Mouse (Mus musculus) stomach, embryonic 14.5 days (tissue): ENCODE measurements around the gene Alkbh7. TPM values are rescaled to one million over a fixed set of nuclear protein-coding genes. Genes with fewer than 3 reads are reported as not detected.
A peak's percentile ranks its signal among the peaks of the same experiment; 100 is the strongest.

Source experiments
- ATAC-seq: fragments of 200-750 bp; cut with Nextera tagmentation; 2 replicates; pipeline ENCODE4 v1.8.0; 2017; ENCODE audit warnings: low read depth, moderate TSS enrichment; ENCODE audit not compliant: insufficient number of reproducible peaks, insufficient read depth, low FRiP score
- H3K27ac ChIP-seq: fragments of 300-500 bp; sonication (generic); 2 replicates; pipeline ENCODE4 v1.5.1; 2014; ENCODE audit warnings: mild to moderate bottlenecking, low read length, moderate library complexity, mixed read lengths
- H3K27me3 ChIP-seq: fragments of 300-500 bp; sonication (generic); 2 replicates; pipeline ENCODE4 v1.6.1; 2014; ENCODE audit warnings: low read length, control low read depth, mixed read lengths; ENCODE audit not compliant: control insufficient read depth, insufficient read depth
- H3K36me3 ChIP-seq: fragments of 300-500 bp; sonication (generic); 2 replicates; pipeline ENCODE4 v1.6.1; 2014; ENCODE audit warnings: mild to moderate bottlenecking, control low read depth, low read length, moderate library complexity, mixed read lengths; ENCODE audit not compliant: control insufficient read depth, insufficient read depth
- H3K4me1 ChIP-seq: fragments of 300-500 bp; sonication (generic); 2 replicates; pipeline ENCODE4 v1.6.1; 2014; ENCODE audit warnings: low read length, control low read depth, mixed read lengths; ENCODE audit not compliant: control insufficient read depth, insufficient read depth
- H3K4me2 ChIP-seq: fragments of 300-500 bp; sonication (generic); replicated peaks from 2 replicates; pipeline ENCODE4 v1.6.1; 2014; ENCODE audit warnings: low read depth, low read length, control low read depth
- H3K4me3 ChIP-seq: fragments of 300-500 bp; sonication (generic); 2 replicates; pipeline ENCODE4 v1.5.1; 2014; ENCODE audit warnings: low read depth, low read length, control low read depth
- H3K9ac ChIP-seq: fragments of 300-500 bp; sonication (generic); replicated peaks from 2 replicates; pipeline ENCODE4 v1.6.1; 2014; ENCODE audit warnings: low read depth, mild to moderate bottlenecking, control low read depth, low read length, moderate library complexity, mixed read lengths
- H3K9me3 ChIP-seq: fragments of 300-500 bp; sonication (generic); 2 replicates; pipeline ENCODE4 v1.6.1; 2016; ENCODE audit warnings: low read depth, low read length, control low read depth; ENCODE audit not compliant: control insufficient read depth
- WGBS: fragments of 180-500 bp; shearing (Covaris S2); extraction: QIAGEN DNeasy Blood & Tissue Kit; methylation state at CpG from one replicate; pipeline ENCODE4 v1.1.7; 2014; 5-methylcytosine and 5-hydroxymethylcytosine counted together
- polyA plus RNA-seq: library from polyadenylated mRNA; unstranded; fragments of >200 nt; fragmentation: Nextera tagmentation; extraction: Ambion mirVana; gene quantifications from 2 replicates; pipeline ENCODE4 v1.2.1, GENCODE M21; 2014

Alkbh7 gene
- polyA plus RNA-seq, 1 experiment from 2014 or later = 43.7 TPM

DNA sequence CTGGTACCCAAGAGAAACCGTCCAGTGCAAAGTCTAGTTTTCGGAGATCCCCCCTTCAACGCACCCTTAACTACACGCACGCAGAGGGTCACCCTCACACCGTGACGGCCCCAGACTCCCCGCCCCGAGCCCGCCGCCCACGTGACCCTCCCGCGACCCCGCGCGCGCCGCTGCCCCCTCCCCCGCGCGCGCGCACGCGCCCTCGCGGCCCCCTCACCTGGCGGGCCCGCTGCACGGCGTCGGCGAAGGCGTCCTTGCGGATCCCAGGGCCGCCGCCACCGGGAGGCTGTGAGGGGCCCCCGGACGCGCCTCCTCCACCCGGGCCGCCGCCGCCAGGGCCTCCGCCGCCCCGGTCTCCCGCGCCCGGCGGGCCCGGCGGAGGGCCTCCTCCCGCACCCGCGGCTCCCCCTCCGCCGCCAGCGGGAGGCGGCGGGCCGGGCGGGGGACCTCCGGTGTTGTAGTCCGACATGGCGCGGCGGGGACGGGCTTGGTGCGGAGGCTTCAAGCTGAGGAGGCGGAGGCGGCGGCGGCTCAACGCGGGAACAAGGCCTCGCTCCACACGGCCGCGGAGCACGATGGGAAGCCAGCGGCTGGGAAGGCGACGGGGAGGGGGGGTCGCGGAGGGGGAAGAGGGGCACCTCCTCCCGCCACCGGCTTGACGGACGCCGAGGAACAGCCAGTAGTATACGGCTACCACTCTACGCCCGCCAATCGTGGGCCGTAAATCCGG lies 34.0 kb downstream of the Alkbh7 start, which contains the start of gene Khsrp:
TSS of gene Khsrp (minus strand) at position 592 of the 730 bp plus-strand sequence.
- no peak for ATAC-seq
- WGBS = under 1% methylated on average over 87 of the region's 99 CpGs
- peaks cover 8% of the 10 kb centered on the region; the same call in 1 of the 2 replicates for H3K4me1 ChIP-seq

DNA sequence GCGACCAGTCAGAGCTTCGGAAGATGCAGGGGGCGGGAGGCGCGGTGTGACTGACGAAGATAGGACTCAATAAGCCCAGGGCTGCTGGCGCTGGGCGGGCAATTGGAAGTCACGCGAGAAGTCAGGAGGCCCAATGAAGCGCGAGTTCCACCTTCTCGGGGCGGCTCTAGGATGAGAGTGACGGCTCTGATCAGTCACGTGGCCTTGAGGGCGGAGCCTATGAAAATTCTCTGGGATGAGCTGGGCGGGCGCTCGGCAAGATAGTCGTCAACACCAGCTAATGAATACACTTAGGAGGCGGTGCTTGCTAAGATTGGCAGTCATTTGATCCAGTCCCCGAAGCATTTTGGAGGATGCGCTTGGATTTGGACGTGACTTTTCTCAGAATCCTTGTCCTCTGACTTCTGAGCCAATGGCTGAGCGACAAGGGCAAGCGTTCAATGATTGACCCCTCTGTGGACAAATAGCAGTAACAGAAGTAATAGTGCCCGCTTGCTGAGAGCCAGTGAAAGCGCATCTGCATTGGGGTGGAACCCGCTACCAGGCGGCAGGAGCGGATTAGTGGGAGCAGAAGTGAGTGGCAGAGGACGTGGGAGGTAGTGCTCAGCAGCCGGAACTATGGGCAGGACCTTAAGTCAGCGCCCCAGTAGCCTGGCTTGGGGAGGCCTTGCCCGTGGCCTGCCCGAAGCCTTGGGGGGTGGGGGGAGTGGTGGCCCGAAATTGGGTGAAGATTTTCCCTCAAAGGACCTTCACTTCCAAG lies 34.7 kb downstream of the Alkbh7 start:
- under 1% methylated on average over 38 of the region's 38 CpGs for WGBS
- H3K9me3 ChIP-seq = no peaks in the 10 kb centered on the region
- H3K27me3 ChIP-seq = no peaks in the 10 kb centered on the region
- H3K36me3 ChIP-seq = peaks cover 19% of the 10 kb centered on the region
- peak overlapping the region; percentile 35 for H3K4me3 ChIP-seq
- H3K4me2 ChIP-seq = peak overlapping the region; percentile 52
- H3K27ac ChIP-seq = peak overlapping the region; percentile 86
- peaks cover 8% of the 10 kb centered on the region; the same call in 1 of the 2 replicates for H3K4me1 ChIP-seq
- peak; percentile 96 for ATAC-seq
- H3K9ac ChIP-seq = peak overlapping the region; percentile 29; the same call in 1 of the 2 replicates

More for the DNA sequence above, 34.0 kb downstream of the Alkbh7 start, which contains the start of gene Khsrp:
- Histone ChIP-seq H3K27ac (peak within 1 kb of the TSS; percentile 86), H3K9ac (peak within 1 kb of the TSS; percentile 99), H3K4me2 (peak within 1 kb of the TSS; percentile 96), H3K27me3 (no peaks in the 10 kb centered on the region), H3K9me3 (no peaks in the 10 kb centered on the region), H3K36me3 (peaks cover 26% of the 10 kb centered on the region), H3K4me3 (peak within 1 kb of the TSS; percentile 76)

DNA sequence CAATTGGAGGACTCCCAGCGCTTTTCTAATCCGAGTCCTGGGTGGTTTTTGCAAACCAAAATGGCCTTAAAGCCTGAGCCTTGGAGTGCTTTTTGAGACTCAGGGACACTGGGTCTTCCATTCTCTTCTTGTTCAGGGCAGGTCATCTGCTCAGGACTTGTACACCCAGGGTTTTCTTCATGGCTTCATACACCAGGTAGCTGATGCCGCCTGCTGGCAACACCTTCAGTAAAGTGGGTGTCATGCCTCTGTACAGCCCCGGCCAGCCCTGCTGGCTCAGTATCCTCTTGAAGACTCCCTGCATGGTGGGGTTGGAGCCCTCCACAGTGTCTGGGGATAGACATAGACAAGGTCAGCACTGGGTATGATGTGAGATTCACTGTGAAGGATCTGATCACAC lies 35.7 kb downstream of the Alkbh7 start:
- ATAC-seq = no peak
- no peak overlapping the region; the same call in 1 of the 2 replicates for H3K4me3 ChIP-seq
- H3K27me3 ChIP-seq = no peaks in the 10 kb centered on the region
- H3K9ac ChIP-seq = no peak overlapping the region
- H3K36me3 ChIP-seq = peaks cover 9% of the 10 kb centered on the region
- WGBS = 81% methylated on average over 4 of the region's 4 CpGs
- peaks cover 8% of the 10 kb centered on the region; the same call in 1 of the 2 replicates for H3K4me1 ChIP-seq
- no peak overlapping the region for H3K27ac ChIP-seq
- no peaks in the 10 kb centered on the region for H3K9me3 ChIP-seq
- peak overlapping the region; percentile 52; the same call in 1 of the 2 replicates for H3K4me2 ChIP-seq

- H3K9me3 ChIP-seq = no peaks in the 10 kb centered on the region
- no peak for ATAC-seq
- H3K4me1 ChIP-seq = no peaks in the 10 kb centered on the region
- H3K27me3 ChIP-seq = no peaks in the 10 kb centered on the region
- no peak overlapping the region for H3K27ac ChIP-seq
- WGBS = 41% methylated on average over 8 of the region's 8 CpGs
- H3K9ac ChIP-seq = no peak overlapping the region
- H3K4me3 ChIP-seq = no peak overlapping the region
- H3K36me3 ChIP-seq = no peaks in the 10 kb centered on the region
- H3K4me2 ChIP-seq = no peak overlapping the region
Measured at GRCm38 (mm10) chr17:57038978-57039377, 41.8 kb downstream of the Alkbh7 start.

DNA sequence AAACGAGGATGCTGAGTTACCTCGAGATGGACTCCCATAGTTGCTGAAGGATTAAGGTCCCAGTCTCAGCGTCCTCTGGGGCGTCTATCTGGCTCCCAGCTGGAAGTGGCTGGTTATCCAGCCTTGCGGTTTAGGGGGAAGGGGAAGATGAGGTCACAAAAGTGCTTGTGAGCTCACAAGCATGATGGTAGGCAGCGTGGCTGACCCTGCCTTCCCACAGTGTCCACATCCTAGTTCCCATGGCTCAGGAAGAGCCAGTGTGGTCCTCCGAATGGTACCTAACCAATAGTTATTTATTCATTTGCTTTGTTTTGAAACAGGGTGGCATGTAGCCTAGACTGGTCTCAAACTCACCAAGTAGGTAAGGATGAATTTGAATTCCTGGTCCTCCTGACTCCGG lies 44.4 kb downstream of the Alkbh7 start, which contains the start of gene Slc25a41:
TSS of gene Slc25a41 (minus strand) at position 101 of the 400 bp plus-strand sequence.
- Histone ChIP-seq H3K4me1 (no peaks in the 10 kb centered on the region), H3K4me2 (no peak within 1 kb of the TSS), H3K27me3 (no peaks in the 10 kb centered on the region), H3K9ac (no peak within 1 kb of the TSS), H3K27ac (no peak within 1 kb of the TSS), H3K4me3 (no peak within 1 kb of the TSS), H3K9me3 (no peaks in the 10 kb centered on the region), H3K36me3 (peaks cover 4% of the 10 kb centered on the region; the same call in 1 of the 2 replicates)
- no peak for ATAC-seq
- 69% methylated on average over 8 of the region's 8 CpGs for WGBS

GRCm38 (mm10) chr17:57047406-57047805 lies 50.3 kb downstream of the Alkbh7 start:
- 37% methylated on average over 5 of the region's 5 CpGs for WGBS
- Histone ChIP-seq H3K27ac (no peak overlapping the region), H3K36me3 (peaks cover 8% of the 10 kb centered on the region; the same call in 1 of the 2 replicates), H3K4me1 (no peaks in the 10 kb centered on the region), H3K4me3 (no peak overlapping the region), H3K9me3 (no peaks in the 10 kb centered on the region), H3K4me2 (no peak overlapping the region), H3K9ac (no peak overlapping the region), H3K27me3 (no peaks in the 10 kb centered on the region)
- ATAC-seq = peak; percentile 49; the same call in 1 of the 2 replicates

DNA sequence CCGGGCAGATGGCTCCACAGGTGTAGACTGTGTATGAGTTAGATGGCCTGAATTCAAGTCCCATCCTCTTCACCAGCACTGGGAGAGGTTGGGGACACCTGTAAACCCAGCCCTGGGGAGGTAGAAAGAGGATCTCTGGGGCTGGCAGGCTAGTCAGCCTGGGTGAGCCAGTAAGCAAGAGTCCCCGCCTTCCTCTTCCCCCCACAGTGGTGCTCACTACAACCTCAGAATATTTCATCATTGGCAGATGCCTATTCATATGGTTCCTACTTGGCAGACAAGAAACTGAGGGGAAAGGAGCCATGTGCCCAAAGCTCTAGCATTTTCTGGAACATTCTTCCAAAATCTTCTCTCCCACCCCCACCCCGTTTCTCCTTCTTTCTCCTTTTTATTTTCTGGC lies 51.7 kb downstream of the Alkbh7 start:
- ATAC-seq = no peak
- H3K9ac ChIP-seq = no peak overlapping the region
- H3K27ac ChIP-seq = no peak overlapping the region
- peaks cover 15% of the 10 kb centered on the region; the same call in 1 of the 2 replicates for H3K36me3 ChIP-seq
- no peak overlapping the region for H3K4me3 ChIP-seq
- no peaks in the 10 kb centered on the region for H3K4me1 ChIP-seq
- 95% methylated on average over 3 of the region's 3 CpGs for WGBS
- no peak overlapping the region for H3K4me2 ChIP-seq
- no peaks in the 10 kb centered on the region for H3K9me3 ChIP-seq
- no peaks in the 10 kb centered on the region for H3K27me3 ChIP-seq
